In genomic region chr3:153242524-153242923, GRCm38 (mm10) we compare ENCODE assay signal across 29 mouse cellular contexts.
DNase-seq lines count a peak whose midpoint lies in the region; ATAC-seq lines count a peak whose summit lies in the region.
"Had no signal": no experiment of that assay in that cellular context is flagged by ENCODE, and none has a peak within 500 bp of the region (broad histone marks: within the 10 kb centered on the region; RNA-seq: fewer than 3 reads in every experiment).

No protein-coding gene starts in this region.

- ATAC-seq in midbrain, embryonic 16.5 days: no peak
- ATAC-seq: CD4-positive, CD25-positive, alpha-beta regulatory T cell, adult 4 months; inflammation-experienced regulatory T-cells, adult 6 months; midbrain, embryonic 15.5 days had no signal

- H3K36me3 ChIP-seq in midbrain, embryonic 10.5 days: no peaks in the 10 kb centered on the region
- no peaks in the 10 kb centered on the region for H3K36me3 ChIP-seq in midbrain, embryonic 16.5 days (ENCODE audit: control insufficient read depth, insufficient read depth, low read length)
- H3K36me3 ChIP-seq in limb, embryonic 10.5 days: no peaks in the 10 kb centered on the region
- H3K36me3 ChIP-seq: embryonic facial prominence, embryonic 13.5 days; forebrain, embryonic 12.5 days; hindbrain, embryonic 15.5 days; limb, embryonic 15.5 days; liver, embryonic 13.5 days; midbrain, embryonic 15.5 days; neural tube, embryonic 12.5 days had no signal

- H3K27ac ChIP-seq in midbrain, embryonic 10.5 days (replicated peaks): peak overlapping the region; percentile 55
- no peak overlapping the region for H3K27ac ChIP-seq in midbrain, embryonic 16.5 days (ENCODE audit: low read length)
- H3K27ac ChIP-seq in limb, embryonic 10.5 days: peak overlapping the region; percentile 67
- H3K27ac ChIP-seq: embryonic facial prominence, embryonic 13.5 days; forebrain, embryonic 12.5 days; hindbrain, embryonic 15.5 days; limb, embryonic 15.5 days; liver, embryonic 13.5 days; midbrain, embryonic 15.5 days; neural tube, embryonic 12.5 days had no signal

- peaks cover 11% of the 10 kb centered on the region for H3K4me1 ChIP-seq in midbrain, embryonic 10.5 days
- H3K4me1 ChIP-seq in midbrain, embryonic 16.5 days (ENCODE audit: control insufficient read depth, insufficient read depth, low read length): peaks cover 8% of the 10 kb centered on the region
- H3K4me1 ChIP-seq in limb, embryonic 10.5 days: peaks cover 45% of the 10 kb centered on the region
- H3K4me1 ChIP-seq: neural tube, embryonic 12.5 days had no signal

- DNase-seq in heart, adult 11 months: peak; percentile 43
- no peak for DNase-seq in heart, adult 18-20 months
- no peak for DNase-seq in midbrain, embryonic 10.5 days (ENCODE audit: low spot score)
- peak; percentile 39 for DNase-seq in embryo, embryonic 10.5 days (ENCODE audit: low spot score)
- peak; percentile 40 for DNase-seq in limb, embryonic 10.5 days (ENCODE audit: low spot score)
- no peak for DNase-seq in spleen, postnatal 10 days (ENCODE audit: low spot score in 2 of 2)
- no peak for DNase-seq in MN1 (ENCODE audit: low spot score)
- DNase-seq: adrenal gland, postnatal 25 days; cerebellum, adult 11-12 months; cerebellum, adult 9-11 months; heart, postnatal 4 days; kidney, adult 18-20 months; kidney, postnatal 36 days; layer of hippocampus, postnatal 36 days; left cerebral cortex, postnatal 4 days; liver, embryonic 13.5 days; lung, adult 18-20 months; lung, postnatal 10 days; right cerebral cortex, postnatal 4 days had no signal

- no peak overlapping the region for H3K9ac ChIP-seq in midbrain, embryonic 16.5 days (ENCODE audit: low read depth, low read length)
- H3K9ac ChIP-seq: embryonic facial prominence, embryonic 13.5 days; forebrain, embryonic 12.5 days; hindbrain, embryonic 15.5 days; limb, embryonic 15.5 days; liver, embryonic 13.5 days; midbrain, embryonic 15.5 days; neural tube, embryonic 12.5 days had no signal

- WGBS in midbrain, embryonic 10.5 days: 79% methylated on average over 5 of the region's 5 CpGs
- WGBS in midbrain, embryonic 16.5 days: 74% methylated on average over 5 of the region's 5 CpGs
- 46% methylated on average over 5 of the region's 5 CpGs for WGBS in limb, embryonic 10.5 days

- no peak overlapping the region for H3K4me2 ChIP-seq in midbrain, embryonic 16.5 days (ENCODE audit: low read length)
- H3K4me2 ChIP-seq: embryonic facial prominence, embryonic 13.5 days; forebrain, embryonic 12.5 days; heart, embryonic 11.5 days; hindbrain, embryonic 15.5 days; limb, embryonic 15.5 days; liver, embryonic 13.5 days; midbrain, embryonic 15.5 days; neural tube, embryonic 12.5 days had no signal

- no peak overlapping the region for H3K4me3 ChIP-seq in midbrain, embryonic 10.5 days
- H3K4me3 ChIP-seq in midbrain, embryonic 16.5 days (ENCODE audit: low read depth, low read length): no peak overlapping the region
- H3K4me3 ChIP-seq in limb, embryonic 10.5 days: no peak overlapping the region
- H3K4me3 ChIP-seq: embryonic facial prominence, embryonic 13.5 days; forebrain, embryonic 12.5 days; hindbrain, embryonic 15.5 days; limb, embryonic 15.5 days; liver, embryonic 13.5 days; midbrain, embryonic 15.5 days; neural tube, embryonic 12.5 days had no signal

- H3K9me3 ChIP-seq in midbrain, embryonic 10.5 days (replicated peaks): no peaks in the 10 kb centered on the region
- H3K9me3 ChIP-seq in midbrain, embryonic 16.5 days (replicated peaks; ENCODE audit: control insufficient read depth, low read length, poor library complexity, severe bottlenecking): no peaks in the 10 kb centered on the region
- no peaks in the 10 kb centered on the region for H3K9me3 ChIP-seq in limb, embryonic 10.5 days (replicated peaks)
- H3K9me3 ChIP-seq: embryonic facial prominence, embryonic 13.5 days; forebrain, embryonic 12.5 days; hindbrain, embryonic 15.5 days; limb, embryonic 15.5 days; liver, embryonic 13.5 days; midbrain, embryonic 15.5 days; neural tube, embryonic 12.5 days had no signal

- no peaks in the 10 kb centered on the region for H3K27me3 ChIP-seq in midbrain, embryonic 10.5 days (ENCODE audit: low read depth, poor library complexity, severe bottlenecking)
- H3K27me3 ChIP-seq in midbrain, embryonic 16.5 days (ENCODE audit: control insufficient read depth, insufficient read depth, low read depth, low read length): no peaks in the 10 kb centered on the region
- H3K27me3 ChIP-seq in limb, embryonic 10.5 days (ENCODE audit: low read depth, poor library complexity, severe bottlenecking): no peaks in the 10 kb centered on the region
- H3K27me3 ChIP-seq: embryonic facial prominence, embryonic 13.5 days; forebrain, embryonic 12.5 days; hindbrain, embryonic 15.5 days; limb, embryonic 15.5 days; liver, embryonic 13.5 days; midbrain, embryonic 15.5 days; neural tube, embryonic 12.5 days had no signal

Comparison
In these comparisons a context has a peak if more than half of its experiments do, and no peak if none do; other contexts are left out.
1. DNase-seq: peak in heart, adult 11 months (single experiment), embryo, embryonic 10.5 days (single experiment) and limb, embryonic 10.5 days (single experiment); none in heart, adult 18-20 months (0 of 2), midbrain, embryonic 10.5 days (single experiment), spleen, postnatal 10 days (0 of 2) and MN1 (single experiment).